Mouse (Mus musculus) embryonic fibroblast, embryonic 13.5 days (primary cell): ENCODE measurements around the gene Rasl11a.

Source experiments
- CTCF ChIP-seq: IDR thresholded peaks from 2 replicates; pipeline ENCODE4 v1.5.1; 2011; ENCODE audit warnings: mild to moderate bottlenecking, control low read depth, low read length, moderate library complexity, borderline replicate concordance; ENCODE audit not compliant: insufficient read depth
- POLR2A ChIP-seq: IDR thresholded peaks from 2 replicates; pipeline ENCODE4 v1.6.1; 2011; ENCODE audit warnings: low read depth, mild to moderate bottlenecking, control low read depth, low read length, moderate library complexity

- TF ChIP-seq CTCF (no peak), POLR2A (no peak)
Observed at GRCm38 (mm10) chr5:146806004-146806430, 38.9 kb upstream of the Rasl11a start.
